In genomic region chr19:10634106-10634871, GRCm38 (mm10) we compare ENCODE assay signal across 8 mouse cellular contexts. TPM values are rescaled to one million over a fixed set of nuclear protein-coding genes. Genes with fewer than 3 reads are reported as not detected.
DNase-seq lines count a peak whose midpoint lies in the region; ATAC-seq and TF ChIP-seq lines count a peak whose summit lies in the region.

TSS of gene Vwce (plus strand) at chr19:10634213.

- no peak for TF ChIP-seq EP300 in lung, postnatal 0 days (IDR thresholded peaks at IDR 0.05)

- peak within 1 kb of the TSS; percentile 98 for H3K4me2 ChIP-seq in forebrain, embryonic 15.5 days (replicated peaks)
- peak within 1 kb of the TSS; percentile 85 for H3K4me2 ChIP-seq in hindbrain, embryonic 13.5 days
- H3K4me2 ChIP-seq in lung, postnatal 0 days (replicated peaks; ENCODE audit: low read depth, low read length) = peak within 1 kb of the TSS; percentile 74

- H3K9me3 ChIP-seq in forebrain, embryonic 15.5 days = no peaks in the 10 kb centered on the region
- H3K9me3 ChIP-seq in hindbrain, embryonic 13.5 days = no peaks in the 10 kb centered on the region
- no peaks in the 10 kb centered on the region for H3K9me3 ChIP-seq in lung, postnatal 0 days (ENCODE audit: low read length)

- peak; percentile 56 for TF ChIP-seq CTCF in lung, postnatal 0 days (IDR thresholded peaks at IDR 0.05)

- ATAC-seq in forebrain, embryonic 15.5 days (replicated peaks) = peak; percentile 83
- peak; percentile 87 for ATAC-seq in hindbrain, embryonic 13.5 days (ENCODE audit: low FRiP score)
- ATAC-seq in lung, postnatal 0 days = peak; percentile 69

- peaks cover 18% of the 10 kb centered on the region for H3K4me1 ChIP-seq in forebrain, embryonic 15.5 days
- H3K4me1 ChIP-seq in hindbrain, embryonic 13.5 days (replicated peaks) = peaks cover 17% of the 10 kb centered on the region
- H3K4me1 ChIP-seq in lung, postnatal 0 days (ENCODE audit: insufficient read depth, low read depth, low read length) = peaks cover 12% of the 10 kb centered on the region

- no peaks in the 10 kb centered on the region for H3K27me3 ChIP-seq in forebrain, embryonic 15.5 days
- H3K27me3 ChIP-seq in hindbrain, embryonic 13.5 days = peaks cover 23% of the 10 kb centered on the region; the same call in 1 of the 2 replicates
- H3K27me3 ChIP-seq in lung, postnatal 0 days (replicated peaks; ENCODE audit: insufficient read depth, low read length) = no peaks in the 10 kb centered on the region

- DNase-seq in adrenal gland, adult 18-20 months (ENCODE audit: low spot score in 2 of 2) = peak; percentile 47 to 51
- DNase-seq in cerebellum, adult 18-20 months = peak; percentile 62 to 67
- DNase-seq in layer of hippocampus, postnatal 14 days (ENCODE audit: low spot score in 2 of 2) = peak; percentile 43 to 56
- DNase-seq in lung, postnatal 0 days (ENCODE audit: low spot score) = peak; percentile 49
- peak; percentile 29 for DNase-seq in retina, postnatal 7 days (ENCODE audit: low read depth, low spot score)
- no peak for DNase-seq in adipocyte (ENCODE audit: low spot score)

- H3K36me3 ChIP-seq in forebrain, embryonic 15.5 days = peaks cover 11% of the 10 kb centered on the region
- peaks cover 27% of the 10 kb centered on the region for H3K36me3 ChIP-seq in hindbrain, embryonic 13.5 days
- peaks cover 8% of the 10 kb centered on the region; the same call in 1 of the 2 replicates for H3K36me3 ChIP-seq in lung, postnatal 0 days (ENCODE audit: insufficient read depth, low read length)

- no peak within 1 kb of the TSS; the same call in 1 of the 2 replicates for H3K27ac ChIP-seq in forebrain, embryonic 15.5 days (replicated peaks)
- no peak within 1 kb of the TSS; the same call in 1 of the 2 replicates for H3K27ac ChIP-seq in hindbrain, embryonic 13.5 days
- H3K27ac ChIP-seq in lung, postnatal 0 days (ENCODE audit: low read length) = no peak within 1 kb of the TSS

- H3K9ac ChIP-seq in forebrain, embryonic 15.5 days (replicated peaks) = peak within 1 kb of the TSS; percentile 55
- peak within 1 kb of the TSS; percentile 68 for H3K9ac ChIP-seq in hindbrain, embryonic 13.5 days
- no peak within 1 kb of the TSS for H3K9ac ChIP-seq in lung, postnatal 0 days (replicated peaks; ENCODE audit: low read depth)

- WGBS in forebrain, embryonic 15.5 days = 2% methylated on average over 32 of the region's 32 CpGs
- 1% methylated on average over 32 of the region's 32 CpGs for WGBS in hindbrain, embryonic 13.5 days
- WGBS in lung, postnatal 0 days = 4% methylated on average over 31 of the region's 32 CpGs

- peak within 1 kb of the TSS; percentile 47 for H3K4me3 ChIP-seq in forebrain, embryonic 15.5 days
- H3K4me3 ChIP-seq in hindbrain, embryonic 13.5 days = peak within 1 kb of the TSS; percentile 43
- H3K4me3 ChIP-seq in lung, postnatal 0 days (ENCODE audit: low read depth, low read length) = peak within 1 kb of the TSS; percentile 29; the same call in 1 of the 2 replicates

RNA-seq across cellular contexts. Expression of gene Vwce, which starts in this region (rescaled TPM):
- total RNA-seq in adrenal gland, adult 18-20 months (2021) = under 1 TPM; 0.20 to 0.38 TPM
- polyA plus RNA-seq in forebrain, embryonic 15.5 days (2015; fragmentation: Nextera tagmentation; extraction: Ambion mirVana) = 0.38 and 0.39 TPM in 2 replicates
- 0.53 and 0.82 TPM in 2 replicates for polyA plus RNA-seq in hindbrain, embryonic 13.5 days (2015; fragmentation: Nextera tagmentation; extraction: Ambion mirVana)
- under 1 TPM; 0.60 to 0.91 TPM for total RNA-seq in layer of hippocampus, postnatal 14 days (2021)
- 0.08 TPM in 1 of 2 replicates, not detected in the other for polyA plus RNA-seq in lung, postnatal 0 days (2015; fragmentation: Nextera tagmentation; extraction: Ambion mirVana)

Comparison
In these comparisons a context has a peak if more than half of its experiments do, and no peak if none do; other contexts are left out.
1. Peak in DNase-seq in adrenal gland, adult 18-20 months; RNA of the gene not detected or under 1 TPM.
2. Peak in ATAC-seq, H3K4me3 ChIP-seq, H3K9ac ChIP-seq and H3K4me2 ChIP-seq in forebrain, embryonic 15.5 days; RNA of the gene not detected or under 1 TPM.
3. Peak in ATAC-seq, H3K4me3 ChIP-seq, H3K9ac ChIP-seq and H3K4me2 ChIP-seq in hindbrain, embryonic 13.5 days; RNA of the gene not detected or under 1 TPM.
4. Peak in DNase-seq in layer of hippocampus, postnatal 14 days; RNA of the gene not detected or under 1 TPM.
5. Peak in DNase-seq, ATAC-seq, H3K4me3 ChIP-seq and H3K4me2 ChIP-seq in lung, postnatal 0 days; RNA of the gene not detected or under 1 TPM.